Mouse (Mus musculus): Measurements from ENCODE around the gene Nicn1.

- TF ChIP-seq POLR2A (IDR thresholded peaks at IDR 0.05; ENCODE audit: control insufficient read depth, low read depth, low read length) (no peak), CTCF (IDR thresholded peaks at IDR 0.05; ENCODE audit: control insufficient read depth, insufficient read depth, insufficient replicate concordance, low read depth, low read length) (no peak)
Measured at GRCm38 (mm10) chr9:108262494-108263049, 27.7 kb upstream of the Nicn1 start.
